Mouse (Mus musculus): ENCODE measurements around the gene Chrdl2.

- TF ChIP-seq CTCF (IDR thresholded peaks at IDR 0.05; ENCODE audit: low read depth, low read length) (no peak), POLR2A (IDR thresholded peaks at IDR 0.05; ENCODE audit: borderline replicate concordance, low read depth, low read length) (no peak)
These were observed 44.5 kb upstream of the Chrdl2 start for GRCm38 (mm10) chr7:99961518-99961917.

Measured in bone marrow macrophage, adult 2 months (primary cell).